Mouse (Mus musculus) G1E-ER4 (cell line): ENCODE results near the gene Cdk2. TPM values are rescaled to one million over a fixed set of nuclear protein-coding genes. Genes with fewer than 3 reads are reported as not detected.

Source experiments
- GATA1 ChIP-seq: IDR thresholded peaks from one replicate; pipeline ENCODE4 v1.8.0; 2012; ENCODE audit warnings: low read length, inconsistent platforms
- polyA plus RNA-seq: library from polyadenylated mRNA; stranded (reverse); fragments of >175 nt; gene quantifications from 2 replicates; pipeline ENCODE4 v1.2.3, GENCODE M21; 2012

The Cdk2 gene
- 21.0 and 30.8 TPM in 2 replicates for polyA plus RNA-seq

- no peak for TF ChIP-seq GATA1
Measured at GRCm38 (mm10) chr10:128704491-128705316, at the start of gene Cdk2. TSS of gene Cdk2 (minus strand) at chr10:128705031.

GRCm38 (mm10) chr10:128748252-128748864 lies 43.5 kb upstream of the Cdk2 start:
- TF ChIP-seq GATA1: no peak

DNA sequence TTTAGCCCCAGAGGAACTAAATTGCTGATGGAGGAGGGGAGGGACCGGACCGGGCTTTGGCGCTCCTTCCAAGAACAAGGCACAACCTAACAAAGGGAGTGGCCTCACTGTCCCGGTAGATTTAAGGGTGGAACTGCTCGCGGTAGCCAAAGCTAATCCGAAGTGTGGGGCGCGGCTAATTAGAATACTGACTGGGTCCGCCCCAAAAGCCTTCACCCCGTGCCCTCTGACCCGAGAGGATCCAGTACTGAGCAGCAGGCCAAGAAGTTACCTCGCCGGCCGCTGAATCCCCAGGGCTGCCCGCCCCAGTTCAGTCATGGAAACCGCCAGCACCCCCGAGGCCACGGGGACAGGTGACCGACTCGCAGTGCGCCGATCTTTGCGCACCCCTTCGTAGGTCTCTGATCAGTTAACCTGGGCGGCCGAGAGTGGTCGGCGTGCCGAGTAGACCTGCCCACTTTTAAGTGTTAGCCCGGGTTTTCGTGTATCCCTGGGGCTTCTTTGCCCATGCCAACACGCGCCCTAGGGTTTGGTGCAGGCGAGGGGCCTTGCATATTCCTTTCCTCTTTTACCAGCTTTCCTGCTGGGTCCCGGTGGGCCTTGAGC lies 42.9 kb upstream of the Cdk2 start, which contains the start of gene Pym1:
Pym1 (plus strand) TSS at position 244 of the 606 bp plus-strand sequence.
- no peak for TF ChIP-seq GATA1

DNA sequence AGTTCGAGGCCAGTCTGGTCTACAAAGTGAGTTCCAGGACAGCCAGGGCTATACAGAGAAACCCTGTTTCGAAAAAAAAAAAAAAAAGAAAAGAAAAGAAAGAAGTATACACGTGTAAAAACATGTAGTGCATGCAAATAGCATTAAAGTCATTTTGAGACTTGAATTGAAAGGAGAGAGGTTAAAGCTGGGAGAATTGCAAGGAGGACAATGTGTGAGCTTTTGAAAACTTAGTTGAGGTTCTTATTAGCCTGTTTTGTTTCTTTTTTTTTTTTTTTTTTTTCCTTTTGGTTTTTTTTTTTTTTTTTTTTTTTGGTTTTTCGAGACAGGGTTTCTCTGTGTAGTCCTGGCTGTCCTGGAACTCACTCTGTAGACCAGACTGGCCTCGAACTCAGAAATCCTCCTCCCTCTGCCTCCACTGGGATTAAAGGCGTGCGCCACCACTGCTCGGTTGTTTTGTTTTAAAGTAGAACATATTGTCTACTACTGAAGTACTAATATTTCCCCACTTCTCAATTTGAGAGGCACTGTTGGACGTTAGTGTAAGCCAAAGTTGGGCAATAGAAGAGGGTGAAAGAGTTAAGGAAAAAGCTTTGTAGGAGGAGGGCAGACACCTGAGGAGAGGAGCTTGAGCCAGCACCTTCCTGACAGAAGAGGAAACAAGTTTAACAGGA lies 42.3 kb upstream of the Cdk2 start:
- TF ChIP-seq GATA1: no peak

DNA sequence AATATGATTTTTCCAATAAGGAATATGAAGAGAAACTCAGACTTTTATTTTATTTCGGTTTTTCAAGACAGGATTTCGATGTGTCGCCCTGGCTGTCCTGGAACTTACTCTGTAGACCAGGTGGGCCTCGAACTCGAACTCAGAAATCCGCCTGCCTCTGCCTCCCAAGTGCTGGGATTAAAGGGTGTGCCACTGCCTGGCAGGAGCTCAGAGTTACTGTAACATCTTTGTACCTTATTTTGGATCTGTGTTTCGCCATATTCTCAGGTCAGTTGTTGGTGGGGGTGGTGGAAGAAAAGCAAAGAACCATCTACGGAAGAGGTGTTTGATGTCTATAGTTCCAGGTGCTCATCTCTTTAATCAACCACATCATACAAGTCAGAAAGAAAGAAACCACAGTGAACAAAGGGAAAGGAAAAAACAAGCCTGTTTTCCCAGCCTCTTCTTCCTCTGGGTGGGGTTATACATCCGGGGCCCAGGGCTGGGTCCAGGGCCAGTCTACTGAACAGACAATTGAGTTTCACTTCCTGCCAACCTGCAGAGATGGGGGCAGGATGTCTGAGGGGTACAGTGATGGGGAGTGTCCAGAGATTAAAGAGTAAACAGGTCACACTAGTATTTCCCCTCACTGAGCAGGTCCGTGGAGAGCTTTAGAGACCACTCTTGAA lies 41.2 kb upstream of the Cdk2 start:
- TF ChIP-seq GATA1: no peak

- no peak for TF ChIP-seq GATA1
Measured at GRCm38 (mm10) chr10:128744680-128745601, 40.1 kb upstream of the Cdk2 start, which contains the start of gene Dgka. TSS of gene Dgka (minus strand) at chr10:128744855.

GRCm38 (mm10) chr10:128744211-128744610 lies 39.4 kb upstream of the Cdk2 start:
- TF ChIP-seq GATA1: no peak

DNA sequence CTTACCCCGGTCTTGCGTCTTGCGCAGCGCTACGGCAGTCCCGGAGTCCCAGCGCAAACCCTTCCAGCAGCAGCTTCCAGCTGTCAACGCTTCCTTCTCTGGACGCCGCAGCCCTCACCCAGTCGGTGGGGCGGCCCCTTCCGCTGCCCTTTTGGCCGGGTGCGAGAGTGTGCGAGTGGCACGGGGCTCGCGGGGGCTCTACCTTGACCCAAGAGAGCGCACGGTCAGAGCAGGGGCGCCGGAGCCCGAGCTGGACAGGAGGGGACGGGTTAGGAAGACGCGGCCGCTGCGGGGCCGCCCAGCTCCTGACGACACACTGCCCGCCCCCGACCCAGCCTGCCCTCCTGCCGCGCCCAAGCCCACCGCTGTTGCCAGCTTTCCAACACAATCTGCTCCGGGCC lies 39.0 kb upstream of the Cdk2 start:
- TF ChIP-seq GATA1: no peak

DNA sequence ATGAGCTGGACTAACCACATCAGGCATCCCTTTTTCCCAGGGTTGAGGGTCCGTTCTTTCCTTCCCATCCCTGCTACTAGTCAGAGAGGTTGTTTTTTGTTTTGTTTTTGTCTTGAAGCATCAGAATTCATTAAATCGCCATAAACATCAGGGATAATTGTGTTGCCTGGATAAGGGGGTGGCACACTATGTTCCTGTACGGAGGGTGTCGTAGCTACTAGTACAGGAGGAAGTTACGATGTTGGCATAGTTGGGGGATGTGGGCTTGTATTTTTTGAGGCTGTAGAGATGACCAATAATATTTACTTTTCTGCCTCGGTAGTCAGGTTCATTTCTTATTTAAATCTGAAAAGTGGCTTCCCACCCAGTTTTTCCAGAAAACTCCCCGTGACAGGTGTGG lies 38.4 kb upstream of the Cdk2 start:
- TF ChIP-seq GATA1: no peak

DNA sequence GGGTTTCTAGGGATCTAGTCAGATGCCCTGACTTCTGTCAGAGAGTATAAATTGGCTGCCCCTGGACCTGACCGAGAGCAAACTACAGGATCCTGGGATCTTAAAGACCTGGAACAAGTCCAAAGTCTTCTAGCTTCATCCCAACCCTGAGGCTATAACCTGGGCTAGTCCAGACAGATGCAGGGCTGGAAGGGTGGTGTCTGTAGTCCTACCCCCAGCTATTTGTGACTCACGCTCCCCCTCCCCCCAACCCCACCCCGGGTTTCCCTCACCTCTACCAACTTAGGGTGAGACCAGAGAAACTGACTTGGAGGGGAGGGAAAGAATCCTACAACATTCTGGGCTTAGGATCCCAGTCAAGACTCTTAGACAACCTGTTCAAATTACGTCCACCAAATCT lies 37.8 kb upstream of the Cdk2 start:
- no peak for TF ChIP-seq GATA1

DNA sequence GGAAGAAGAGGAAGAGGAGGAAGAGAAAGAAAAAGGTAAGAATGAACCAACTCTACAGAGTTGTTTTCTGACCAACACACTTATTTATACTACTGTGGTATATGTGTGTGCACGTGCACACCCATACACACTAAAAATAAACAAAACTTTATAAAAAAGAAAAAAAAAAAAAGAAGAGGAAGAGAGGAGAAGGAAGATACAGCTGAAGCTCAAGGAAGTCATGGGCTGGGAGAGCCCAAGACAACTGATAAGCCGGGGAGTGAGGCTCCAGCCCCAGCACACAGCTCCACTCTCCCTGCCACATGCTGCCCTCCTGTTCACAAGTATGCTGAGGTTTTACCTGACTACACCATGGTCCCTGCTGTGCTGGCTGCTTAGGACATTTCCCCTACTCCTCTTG lies 35.5 kb upstream of the Cdk2 start:
- TF ChIP-seq GATA1: no peak

DNA sequence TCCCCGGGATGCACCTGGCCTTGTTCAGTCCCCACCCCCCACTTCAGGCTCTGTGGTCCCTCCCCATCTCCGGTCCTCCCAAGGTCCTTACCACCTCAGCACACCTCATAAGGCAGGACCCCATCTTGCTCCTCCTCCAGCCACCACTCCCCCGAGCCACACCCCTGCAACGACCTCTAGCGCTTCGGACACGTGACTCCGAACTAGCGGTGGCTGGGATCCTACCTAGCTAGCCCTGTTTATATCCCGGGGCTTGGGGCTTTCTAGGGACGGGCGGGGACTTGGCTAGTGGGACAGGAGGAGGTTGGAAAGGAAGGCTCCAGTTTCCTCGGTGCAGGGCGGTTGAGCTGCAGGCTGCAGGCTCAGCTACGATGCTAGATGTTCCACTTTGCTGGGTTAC lies 32.6 kb upstream of the Cdk2 start:
- no peak for TF ChIP-seq GATA1

- TF ChIP-seq GATA1: no peak
Measured at GRCm38 (mm10) chr10:128731992-128732391, 27.2 kb upstream of the Cdk2 start.

GRCm38 (mm10) chr10:128731002-128731433 lies 26.2 kb upstream of the Cdk2 start:
- no peak for TF ChIP-seq GATA1
